10 mouse cellular contexts compared by ENCODE assay signal in the genomic region with DNA sequence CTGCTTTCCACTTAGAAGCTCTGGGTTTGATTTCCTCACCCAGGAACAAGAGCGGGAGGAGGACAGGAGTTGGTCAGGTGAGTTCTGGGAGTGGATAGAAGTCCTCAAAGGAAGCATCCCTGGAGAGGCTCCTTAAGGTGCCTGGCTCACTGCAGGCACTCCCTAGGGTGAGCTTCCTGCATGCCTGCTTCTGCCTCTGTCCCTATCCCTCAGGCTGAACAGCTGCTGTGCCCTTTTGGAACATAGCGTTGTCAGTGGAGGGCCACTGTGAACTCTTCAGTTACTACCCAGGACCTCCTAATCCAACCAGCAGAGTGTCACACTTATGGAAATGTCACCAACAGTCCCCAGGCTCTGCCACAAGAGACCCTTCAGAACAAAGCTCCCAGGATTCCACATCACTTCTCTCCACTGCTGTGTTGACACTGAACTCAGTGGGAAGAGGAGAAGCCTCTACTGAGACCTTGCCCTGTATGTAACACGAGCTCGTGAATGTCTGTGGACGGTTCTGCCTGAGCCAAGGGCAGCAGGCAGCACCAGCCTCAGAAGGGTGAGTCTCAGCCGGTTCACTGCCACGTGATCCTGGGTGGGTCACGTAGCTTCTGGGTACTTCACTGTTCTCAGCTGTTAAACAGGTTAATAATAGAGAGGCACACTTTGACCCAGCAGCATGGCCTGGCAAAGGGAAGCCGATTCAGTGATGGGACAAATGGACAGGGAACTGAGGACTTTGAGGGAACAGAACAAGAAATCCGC.
A peak's percentile ranks its signal among the peaks of the same experiment; 100 is the strongest.
DNase-seq lines count a peak whose midpoint lies in the region; ATAC-seq lines count a peak whose summit lies in the region.
"Had no signal": no experiment of that assay in that cellular context is flagged by ENCODE, and none has a peak within 500 bp of the region (broad histone marks: within the 10 kb centered on the region; RNA-seq: fewer than 3 reads in every experiment).

No protein-coding gene starts in this region.

- 57% methylated on average over 10 of the region's 10 CpGs for WGBS in heart, embryonic 16.5 days

- H3K27me3 ChIP-seq in heart, embryonic 16.5 days (ENCODE audit: control insufficient read depth, insufficient read depth, low read length) = no peaks in the 10 kb centered on the region

- H3K27ac ChIP-seq in heart, embryonic 16.5 days (ENCODE audit: low read length) = peak overlapping the region; percentile 10; the same call in 1 of the 2 replicates

- no peak for DNase-seq in heart, postnatal 4 days
- peak; percentile 33 for DNase-seq in gastrocnemius, postnatal 10 days
- peak; percentile 91 for DNase-seq in kidney, adult 9 months
- DNase-seq in lung, postnatal 36 days = peak; percentile 36
- no peak for DNase-seq in frontal cortex, postnatal 10 days (ENCODE audit: low spot score in 2 of 2)
- no peak for DNase-seq in adrenal gland, postnatal 36 days
- no peak for DNase-seq in thymus, postnatal 36 days
- DNase-seq: right cerebral cortex, postnatal 4 days had no signal

- H3K9me3 ChIP-seq in heart, embryonic 16.5 days (replicated peaks; ENCODE audit: control insufficient read depth, low read length) = no peaks in the 10 kb centered on the region
- H3K9me3 ChIP-seq: megakaryocyte, embryonic 14.5 days had no signal

- 0 out of 2 replicates have a peak, but pooled peaks have one; percentile 25 for ATAC-seq in heart, embryonic 16.5 days (replicated peaks; ENCODE audit: extremely low read depth, insufficient read depth, low FRiP score)

- H3K4me3 ChIP-seq in heart, embryonic 16.5 days (ENCODE audit: low read length) = no peak overlapping the region
- H3K4me3 ChIP-seq: megakaryocyte, embryonic 14.5 days had no signal

- H3K4me1 ChIP-seq in heart, embryonic 16.5 days (ENCODE audit: control insufficient read depth, insufficient read depth, low read length) = no peaks in the 10 kb centered on the region; the same call in 1 of the 2 replicates
- H3K4me1 ChIP-seq: megakaryocyte, embryonic 14.5 days had no signal

- no peaks in the 10 kb centered on the region for H3K36me3 ChIP-seq in heart, embryonic 16.5 days (ENCODE audit: control insufficient read depth, insufficient read depth)

- H3K4me2 ChIP-seq in heart, embryonic 16.5 days (ENCODE audit: low read depth, low read length) = no peak overlapping the region; the same call in 1 of the 2 replicates

- H3K9ac ChIP-seq in heart, embryonic 16.5 days (ENCODE audit: low read length) = no peak overlapping the region

Comparison
In these comparisons a context has a peak if more than half of its experiments do, and no peak if none do; other contexts are left out.
1. DNase-seq: peak in gastrocnemius, postnatal 10 days (single experiment), kidney, adult 9 months (single experiment) and lung, postnatal 36 days (single experiment); none in heart, postnatal 4 days (single experiment), frontal cortex, postnatal 10 days (0 of 2), adrenal gland, postnatal 36 days (0 of 2) and thymus, postnatal 36 days (0 of 2).